Mouse (Mus musculus): ENCODE measurements around the gene Prr22. TPM values are rescaled to one million over a fixed set of nuclear protein-coding genes. Genes with fewer than 3 reads are reported as not detected.

Gene Prr22
- total RNA-seq (2023) = 1 to 10 TPM; 1.2 to 1.8 TPM

DNA sequence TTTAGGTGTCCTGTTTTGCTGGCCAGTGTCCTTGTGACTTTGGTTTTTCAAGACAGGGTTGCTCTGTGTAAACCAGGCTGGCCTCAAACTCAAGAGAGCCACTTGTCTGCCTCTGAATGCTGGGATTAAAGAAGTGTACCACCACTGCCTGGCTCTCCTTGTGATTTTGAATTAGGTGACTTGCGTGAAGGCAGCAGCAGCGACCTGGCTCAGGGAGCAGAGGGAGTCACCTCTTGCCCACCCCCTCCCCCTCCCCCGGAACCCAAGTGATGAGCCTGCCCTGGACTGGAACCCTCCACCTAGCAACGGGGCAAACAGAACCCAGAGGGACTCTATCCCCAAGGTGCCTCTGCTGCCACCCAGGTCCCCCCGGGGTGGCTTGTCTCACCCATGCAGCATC is at the start of gene Prr22:
TSS of gene Prr22 (plus strand) at position 301 of the 400 bp plus-strand sequence.

DNA sequence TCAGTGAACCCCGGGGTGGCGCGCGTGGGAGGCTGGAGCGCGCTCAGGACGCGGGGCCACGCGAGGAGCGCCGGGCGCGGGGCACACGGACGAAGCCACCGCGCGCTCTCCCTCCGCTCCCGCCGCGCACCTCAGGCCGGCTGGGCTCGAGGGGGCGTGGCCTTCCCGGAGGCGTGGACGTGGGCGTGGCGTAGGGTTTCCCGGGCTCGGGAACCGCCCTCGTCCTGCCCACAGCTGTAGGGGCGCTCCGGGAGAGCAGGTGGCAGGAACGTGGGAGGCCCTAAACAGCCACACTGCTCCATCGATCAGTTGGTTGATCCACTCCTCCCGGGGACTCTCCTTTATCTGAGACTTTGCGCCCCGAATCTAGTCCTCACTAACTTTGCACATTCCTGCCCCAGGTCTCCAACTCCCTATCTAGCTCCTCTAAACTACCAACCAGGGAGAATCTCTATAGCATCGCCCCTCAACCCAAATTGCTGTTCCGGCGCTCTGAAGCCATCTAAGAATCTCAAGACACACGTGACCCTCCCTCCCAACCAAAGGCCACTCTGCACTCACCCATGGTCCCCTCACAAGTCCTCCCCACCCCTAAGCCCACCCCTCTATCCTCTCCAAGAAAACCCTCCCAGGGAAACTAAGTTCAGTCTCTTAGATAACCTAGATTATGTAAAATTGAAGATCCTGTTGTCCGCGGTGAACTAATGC is 12.5 kb upstream of the Prr22 start, which contains the start of gene Nrtn:
TSS of gene Nrtn (minus strand) at position 115 of the 708 bp plus-strand sequence.

DNA sequence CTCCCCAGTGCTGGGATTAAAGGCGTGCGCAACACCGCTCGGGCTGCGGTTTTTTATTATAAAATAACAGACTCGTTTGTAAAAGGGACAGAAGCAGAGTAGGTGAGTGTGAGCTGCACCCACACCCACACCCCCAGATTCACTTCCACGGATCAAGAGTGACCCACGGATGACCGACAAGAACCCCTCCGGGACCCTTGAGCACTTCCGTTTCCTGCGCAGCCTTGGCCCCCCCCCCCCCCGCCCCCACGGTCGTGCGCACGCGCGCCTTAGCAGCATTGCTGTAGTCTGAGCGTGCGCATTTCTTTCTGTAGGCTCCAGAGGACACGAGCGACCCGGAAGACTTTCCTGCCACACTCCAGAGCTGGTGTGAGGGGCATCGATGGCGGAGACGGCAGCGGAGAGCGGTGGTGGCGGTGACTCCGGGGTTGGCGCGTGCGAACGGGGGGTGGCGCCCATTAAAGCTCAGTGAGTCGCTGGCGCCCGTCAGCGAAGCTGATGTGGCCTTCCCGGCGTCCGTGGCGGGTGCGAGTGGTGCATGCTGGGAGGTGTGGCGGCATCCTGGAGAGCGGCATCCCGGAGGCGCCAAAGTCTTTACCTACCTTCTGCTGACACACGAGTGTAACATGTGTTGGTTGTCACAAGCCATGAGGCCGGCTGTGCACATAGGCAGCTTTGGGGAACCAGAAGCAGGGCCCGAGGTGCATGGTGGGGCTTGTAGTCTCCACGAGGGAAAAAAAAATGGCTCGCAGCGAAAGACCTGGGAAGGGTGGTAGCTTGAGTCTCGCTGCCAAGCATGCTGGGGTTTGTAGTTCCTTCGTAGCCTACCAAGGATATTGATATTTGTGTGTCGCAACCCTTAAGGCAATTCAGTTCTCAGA is 5.3 kb upstream of the Prr22 start, which contains the start of gene Dus3l:
TSS of gene Dus3l (plus strand) at position 284 of the 881 bp plus-strand sequence.

Other genes starting within 250 kb of the Prr22 start
- gene Gm20219, start 215.9 kb upstream of the Prr22 start, total RNA-seq (2023) = 10 to 100 TPM; 10.7 to 14.3 TPM
- 100 to 1,000 TPM; 385 to 449 TPM for gene Safb2, start 185.7 kb upstream of the Prr22 start, total RNA-seq (2023)
- gene Safb, start 185.4 kb upstream of the Prr22 start, total RNA-seq (2023) = 100 to 1,000 TPM; 262 to 272 TPM
- gene 2410015M20Rik, start 160.5 kb upstream of the Prr22 start, total RNA-seq (2023) = 100 to 1,000 TPM; 103 TPM
- 1,000 to 10,000 TPM; 1,772 to 1,818 TPM for gene Rpl36, start 156.8 kb upstream of the Prr22 start, total RNA-seq (2023)
- gene Lonp1, start 143.4 kb upstream of the Prr22 start, total RNA-seq (2023) = 10 to 100 TPM; 51.6 to 53.8 TPM
- 1 to 10 TPM; 1.0 to 1.1 TPM for gene Catsperd, start 142.1 kb upstream of the Prr22 start, total RNA-seq (2023)
- gene Ranbp3, start 97.0 kb upstream of the Prr22 start, total RNA-seq (2023) = 100 to 1,000 TPM; 106 to 112 TPM
- gene Ndufa11, start 52.5 kb upstream of the Prr22 start, total RNA-seq (2023) = 10 to 100 TPM; 57.0 to 73.3 TPM
- 10 to 100 TPM; 10.9 to 15.9 TPM for gene Vmac, start 52.2 kb upstream of the Prr22 start, total RNA-seq (2023)
- gene Nrtn, start 12.7 kb upstream of the Prr22 start, total RNA-seq (2023) = not detected
- gene Dus3l, start 5.5 kb upstream of the Prr22 start, total RNA-seq (2023) = 10 to 100 TPM; 57.0 to 57.2 TPM
- 10 to 100 TPM; 18.2 to 18.7 TPM for gene Rfx2, start 60.8 kb downstream of the Prr22 start, total RNA-seq (2023)
- gene Acsbg2, start 104.2 kb downstream of the Prr22 start, total RNA-seq (2023) = not detected
- 1 to 10 TPM; 1.3 to 1.4 TPM for gene 1700061G19Rik, start 105.2 kb downstream of the Prr22 start, total RNA-seq (2023)
- gene Mllt1, start 165.2 kb downstream of the Prr22 start, total RNA-seq (2023) = 10 to 100 TPM; 38.4 to 44.5 TPM
- gene Acer1, start 211.9 kb downstream of the Prr22 start, total RNA-seq (2023) = not detected
- gene Clpp, start 220.1 kb downstream of the Prr22 start, total RNA-seq (2023) = 10 to 100 TPM; 31.2 to 33.7 TPM
- 10 to 100 TPM; 12.5 to 13.6 TPM for gene Alkbh7, start 227.1 kb downstream of the Prr22 start, total RNA-seq (2023)
- gene Pspn, start 229.8 kb downstream of the Prr22 start, total RNA-seq (2023) = 1 to 10 TPM; 2.4 to 2.7 TPM
- gene Gtf2f1, start 241.0 kb downstream of the Prr22 start, total RNA-seq (2023) = 10 to 100 TPM; 51.1 to 57.4 TPM
- not detected for gene Gm17949, start 241.2 kb downstream of the Prr22 start, total RNA-seq (2023)